Mouse (Mus musculus) CH12F3 (cell line): ENCODE data around the gene Ppp1r18.
"Not testable (repeated sequence)": the region's sequence is repeated elsewhere in the genome, so short reads cannot be mapped to it uniquely, and the experiment has no call there.

ENCODE experiments used
- in situ Hi-C: fragments of 300-500 bp; cut with MboI; formaldehyde crosslinking; loops from 2 replicates; pipeline ENCODE4 v1.14.3; 2020; ENCODE audit warnings: low sequenced_read_pairs

The Ppp1r18 gene

DNA sequence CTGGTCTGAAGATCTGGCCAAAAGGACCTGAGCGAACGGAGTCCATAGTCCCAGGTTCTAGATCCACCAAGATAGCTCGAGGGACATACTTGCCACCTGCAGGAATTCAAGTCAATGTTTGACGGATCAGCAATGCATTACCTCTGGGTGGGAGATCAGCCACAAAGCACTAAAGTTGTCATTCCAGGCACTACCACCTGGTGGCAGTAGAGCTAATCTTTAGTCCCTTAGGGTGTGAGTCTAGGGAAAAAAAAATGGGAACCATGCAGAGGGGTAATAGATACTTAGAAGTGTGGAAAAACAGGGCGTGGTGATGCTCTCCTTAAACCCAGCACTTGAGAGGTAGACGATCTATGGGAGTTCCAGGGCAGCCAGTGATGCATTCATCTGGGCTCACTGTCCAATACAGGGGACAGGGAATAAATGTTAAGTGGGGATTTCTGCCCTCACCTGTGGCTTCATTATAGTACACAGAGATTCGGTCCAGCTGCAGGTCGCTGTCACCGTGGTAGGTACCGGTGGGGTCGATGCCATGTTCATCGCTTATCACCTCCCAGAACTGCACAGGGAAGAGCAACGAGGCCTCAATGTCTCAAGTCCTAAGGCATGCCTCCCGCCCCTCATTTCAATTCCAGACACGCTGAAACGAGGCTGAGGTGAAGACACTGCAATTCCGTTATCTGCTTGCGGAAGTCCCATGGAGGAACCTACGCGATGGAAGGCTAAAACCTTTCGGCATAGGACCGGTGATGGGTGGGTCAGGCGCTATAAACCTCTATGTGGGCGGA is 29.0 kb upstream of the Ppp1r18 start:
- in situ Hi-C loops, result no loop called here

DNA sequence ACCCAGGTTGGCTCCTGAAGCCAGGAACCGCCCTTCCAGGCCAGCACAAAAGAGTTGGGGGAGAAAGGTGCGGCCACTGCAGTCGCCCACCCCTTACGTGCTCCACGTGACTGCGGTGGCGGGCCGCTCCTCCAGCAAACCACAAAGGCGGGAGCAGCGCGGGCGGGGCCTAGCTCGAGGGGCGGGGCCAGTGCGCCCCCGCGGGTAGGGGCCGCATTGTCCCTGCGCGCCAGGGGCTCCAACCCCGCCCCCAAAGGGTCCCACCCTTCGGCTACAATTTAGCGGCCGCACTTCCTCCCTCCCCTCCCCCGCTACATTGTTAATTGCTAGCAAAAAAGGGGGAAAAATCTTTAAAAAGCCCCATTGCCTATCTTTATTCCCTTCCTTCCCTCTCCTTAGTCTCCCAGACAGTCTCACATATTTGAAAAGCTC is 28.4 kb upstream of the Ppp1r18 start:
- in situ Hi-C loops, result no loop called here

DNA sequence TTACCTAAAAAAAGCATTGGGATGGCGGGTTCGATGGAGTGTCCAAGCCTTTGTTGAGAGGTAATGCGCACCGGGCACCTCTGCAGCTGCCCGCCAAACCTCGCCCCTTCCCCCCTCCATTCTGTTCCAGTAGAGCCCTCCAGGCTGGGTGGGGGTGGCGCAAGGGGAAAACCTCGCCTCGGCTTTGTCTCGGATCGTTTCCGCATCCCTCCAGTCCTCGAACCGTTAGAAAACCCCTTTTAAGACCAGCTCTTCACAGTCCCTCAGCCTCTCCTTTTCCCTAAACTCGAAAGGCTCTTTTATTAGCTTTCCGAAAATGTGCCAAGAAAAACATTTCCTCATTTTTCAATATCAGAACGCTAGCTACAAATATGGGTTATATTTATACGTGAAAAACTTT is 27.9 kb upstream of the Ppp1r18 start:
- in situ Hi-C loops, result no loop called here

DNA sequence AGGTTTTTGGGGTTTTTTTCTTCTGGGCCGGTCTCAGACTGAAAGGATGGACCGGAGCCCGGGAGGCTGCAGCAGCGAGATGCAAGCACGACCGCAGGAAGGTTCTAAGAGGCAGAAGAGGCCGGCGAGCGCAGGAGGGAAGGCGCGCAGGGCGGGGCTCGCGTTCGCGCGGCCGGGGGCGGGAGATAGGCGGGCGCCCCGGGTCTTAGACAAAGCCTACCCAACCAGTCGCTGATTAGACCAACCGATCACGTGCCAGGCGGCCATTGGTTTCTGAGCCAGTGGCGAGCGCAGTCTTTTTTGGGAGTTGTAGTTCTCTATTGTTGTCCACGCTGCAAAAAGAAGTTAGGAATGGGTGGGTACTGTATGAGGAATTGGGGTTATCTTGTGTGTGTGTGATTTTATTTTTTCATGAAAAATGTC is 27.3 kb upstream of the Ppp1r18 start, which contains the start of gene Tubb5:
Gene Tubb5 (minus strand): TSS at position 185 of the 423 bp plus-strand sequence.
- in situ Hi-C loops, result no loop called here

DNA sequence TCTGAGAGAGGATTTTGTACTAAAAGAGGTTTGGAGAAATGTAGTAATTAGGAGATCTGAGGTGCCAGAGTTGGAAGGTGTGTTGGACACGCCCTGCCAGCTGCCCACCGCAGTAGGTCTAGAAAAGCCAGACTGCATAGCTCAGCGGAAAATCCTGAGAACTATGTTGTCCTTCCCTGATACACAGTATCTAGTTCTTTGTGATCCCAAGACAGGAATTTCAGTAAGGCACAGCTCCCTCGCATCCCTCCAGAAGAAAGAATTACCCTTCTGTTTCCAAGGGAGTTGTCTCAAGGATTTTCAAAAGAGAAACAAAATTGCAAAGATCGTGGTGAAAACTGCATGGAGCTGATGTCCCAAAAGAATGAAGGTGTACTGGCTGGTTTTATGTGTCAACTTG is 26.8 kb upstream of the Ppp1r18 start:
- in situ Hi-C loops, result no loop called here

DNA sequence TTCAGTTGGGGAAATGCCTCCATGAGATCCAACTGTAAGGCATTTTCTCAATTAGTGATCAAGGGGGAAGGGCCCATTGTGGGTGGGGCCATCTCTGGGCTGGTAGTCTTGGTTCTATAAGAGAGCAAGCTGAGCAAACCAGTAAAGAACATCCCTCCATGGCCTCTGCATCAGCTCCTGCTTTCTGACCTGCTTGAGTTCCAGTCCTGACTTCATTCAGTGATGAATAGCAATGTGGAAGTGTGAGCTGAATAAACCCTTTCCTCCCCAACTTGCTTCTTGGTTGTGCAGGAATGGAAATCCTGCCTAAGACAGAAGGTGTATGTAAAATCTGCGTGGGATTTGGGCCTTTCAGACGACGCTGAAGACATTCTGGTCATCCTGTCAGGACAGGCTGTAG is 26.4 kb upstream of the Ppp1r18 start:
- in situ Hi-C loops, result not testable (repeated sequence)

DNA sequence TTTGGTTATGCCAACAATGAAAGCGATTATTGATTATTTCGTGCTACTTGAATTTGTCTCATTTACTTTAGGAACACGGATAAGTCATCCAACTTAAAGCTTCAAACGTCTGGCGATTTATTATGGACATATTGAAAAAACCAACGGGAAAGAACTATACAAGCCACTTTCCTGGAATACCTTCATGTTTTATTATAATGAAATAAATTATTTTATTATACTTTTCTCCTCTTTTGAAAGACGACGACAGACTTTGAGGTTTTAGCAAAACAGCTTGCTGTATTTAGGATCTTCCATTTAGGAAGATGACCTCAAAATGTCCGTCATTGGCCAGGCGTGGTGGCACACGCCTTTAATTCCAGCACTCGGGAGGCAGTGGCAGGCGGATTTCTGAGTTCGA is 24.8 kb upstream of the Ppp1r18 start:
- in situ Hi-C loops, result no loop called here

DNA sequence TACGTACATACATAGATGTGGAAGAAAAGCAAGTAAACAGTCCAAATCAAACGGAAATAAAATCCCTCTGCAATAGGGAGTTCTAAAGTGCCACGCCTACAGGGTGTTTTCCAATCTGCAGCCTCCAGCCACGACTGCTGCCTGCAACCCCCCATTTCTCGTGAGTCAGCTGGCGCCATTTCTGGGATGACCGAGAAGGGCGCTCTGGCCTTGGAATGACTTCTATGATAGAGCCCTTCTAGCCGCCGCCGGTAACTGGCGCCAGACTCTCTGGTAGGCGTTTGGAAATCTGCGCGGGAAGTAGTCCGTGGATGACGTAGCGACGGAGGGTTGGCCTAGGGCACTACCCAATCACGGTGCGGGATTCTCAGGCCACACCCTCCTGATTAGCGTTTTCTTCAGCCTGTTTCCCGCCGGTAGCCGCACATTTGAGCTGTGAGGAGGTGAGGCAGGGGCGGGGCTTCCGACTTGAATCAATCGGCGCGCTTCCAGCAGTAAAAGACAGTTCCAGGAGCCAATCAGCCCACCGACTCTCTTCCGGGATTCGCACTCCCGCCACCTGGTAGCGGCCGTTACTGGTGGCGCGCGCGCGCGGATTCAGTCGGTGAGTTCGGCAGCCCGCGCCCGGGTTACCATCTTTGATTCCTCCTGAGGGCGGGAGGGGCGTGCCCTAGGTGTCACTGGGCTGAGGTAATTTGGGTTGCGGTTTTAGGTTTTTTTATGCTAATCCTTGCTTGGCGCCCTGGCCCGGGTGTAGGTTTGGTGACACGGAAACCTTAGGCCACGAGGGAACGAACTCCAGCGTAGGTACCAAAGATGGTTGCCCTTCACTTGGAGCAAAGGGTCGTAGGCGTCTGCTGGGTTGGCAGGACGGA is 24.1 kb upstream of the Ppp1r18 start, which contains the start of gene Mdc1:
Gene Mdc1 (plus strand): TSS at position 440 of the 875 bp plus-strand sequence.
- in situ Hi-C loops, result no loop called here

DNA sequence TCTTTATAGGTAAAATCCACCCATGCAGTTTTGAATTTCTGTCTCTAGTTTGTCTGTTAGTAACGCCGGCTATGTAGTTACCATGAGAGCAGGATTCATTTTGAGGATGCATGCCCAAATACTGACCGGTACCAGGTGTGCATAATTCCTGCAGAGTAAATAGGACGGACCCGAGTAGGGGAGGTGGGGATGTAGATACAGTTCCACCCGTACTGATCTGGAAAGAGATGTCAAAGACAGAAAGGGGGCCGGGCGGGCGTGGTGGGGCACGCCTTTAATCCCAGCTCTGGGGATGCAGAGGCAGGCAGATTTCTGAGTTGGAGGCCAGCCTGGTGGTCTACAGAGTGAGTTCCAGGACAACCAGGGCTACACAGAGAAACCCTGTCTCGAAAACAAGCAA is 23.4 kb upstream of the Ppp1r18 start:
- in situ Hi-C loops, result no loop called here

DNA sequence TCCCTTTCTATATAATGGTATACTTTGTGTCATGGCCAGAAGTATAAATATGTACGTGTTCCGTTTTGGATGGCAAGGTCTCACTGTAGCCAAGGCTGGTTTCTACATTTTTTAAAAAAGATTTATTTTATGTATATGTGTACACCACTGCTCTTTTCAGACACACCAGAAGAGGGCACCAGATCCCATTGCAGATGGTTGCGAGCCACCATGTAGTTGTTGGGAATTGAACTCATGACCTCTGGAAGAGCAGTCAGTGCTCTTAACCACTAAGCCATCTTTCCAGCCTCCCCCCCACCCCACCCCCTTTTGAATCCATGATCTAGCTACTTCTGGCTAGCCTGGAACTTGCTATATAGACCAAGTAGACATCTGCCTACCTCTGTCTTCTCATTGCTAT is 21.9 kb upstream of the Ppp1r18 start:
- in situ Hi-C loops, result no loop called here

DNA sequence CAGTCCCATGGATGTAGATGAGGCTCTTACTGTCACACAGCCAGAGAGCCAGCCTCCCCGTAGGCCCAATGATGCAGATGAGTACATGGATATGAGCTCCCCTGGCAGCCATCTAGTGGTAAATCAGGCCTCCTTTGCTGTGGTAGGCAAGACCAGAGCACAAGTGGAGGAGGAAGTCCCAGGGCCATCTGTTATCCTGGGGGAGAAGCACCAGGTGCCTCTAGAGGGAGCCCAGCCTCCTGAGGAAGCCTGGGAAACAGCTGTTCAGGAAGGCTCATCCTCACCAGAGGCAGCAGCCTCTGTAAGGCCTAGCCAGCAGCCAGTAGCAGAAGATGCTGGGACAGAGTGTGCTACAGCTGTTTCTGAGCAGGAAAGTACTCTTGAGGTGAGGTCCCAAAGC is 17.3 kb upstream of the Ppp1r18 start:
- in situ Hi-C loops, result no loop called here

DNA sequence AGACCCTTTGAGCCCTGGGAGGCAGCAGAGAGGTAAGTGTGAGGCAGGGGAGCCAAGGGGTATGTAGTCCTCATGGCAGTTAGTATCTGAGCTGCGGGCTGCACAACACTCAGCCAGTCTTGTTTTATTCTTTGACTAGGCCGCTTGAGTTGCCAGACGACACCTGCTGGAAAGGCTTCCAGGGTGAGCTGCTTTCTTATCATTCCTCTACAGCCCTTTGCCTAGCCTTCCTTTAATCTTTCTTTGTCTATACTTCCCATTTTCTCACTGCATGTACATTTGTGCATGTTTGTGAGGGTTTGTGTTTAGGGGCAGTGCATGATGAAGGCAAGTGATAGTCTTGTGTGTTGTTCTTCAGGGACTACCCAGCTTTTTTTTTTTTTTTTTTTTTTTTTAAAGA is 14.4 kb upstream of the Ppp1r18 start:
- in situ Hi-C loops, result no loop called here

DNA sequence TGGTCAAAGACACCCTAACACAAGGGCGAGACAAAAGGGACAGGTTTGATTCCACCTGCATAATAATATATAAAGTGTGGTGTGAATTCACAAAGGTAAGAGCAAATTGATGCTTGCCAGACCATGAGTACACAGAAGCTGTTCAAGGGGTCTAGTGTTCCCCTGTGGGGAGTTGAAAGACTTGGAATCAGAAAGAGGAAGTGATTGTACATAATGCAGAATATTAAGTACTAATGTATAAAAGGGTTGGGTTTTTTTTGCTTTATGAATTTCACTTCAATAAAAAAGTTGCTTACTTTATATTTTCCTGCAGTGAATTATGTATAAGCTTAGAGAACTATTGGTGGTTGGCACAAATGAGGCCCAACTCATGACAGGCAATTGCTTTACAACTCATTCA is 6.0 kb upstream of the Ppp1r18 start:
- in situ Hi-C loops, result no loop called here

DNA sequence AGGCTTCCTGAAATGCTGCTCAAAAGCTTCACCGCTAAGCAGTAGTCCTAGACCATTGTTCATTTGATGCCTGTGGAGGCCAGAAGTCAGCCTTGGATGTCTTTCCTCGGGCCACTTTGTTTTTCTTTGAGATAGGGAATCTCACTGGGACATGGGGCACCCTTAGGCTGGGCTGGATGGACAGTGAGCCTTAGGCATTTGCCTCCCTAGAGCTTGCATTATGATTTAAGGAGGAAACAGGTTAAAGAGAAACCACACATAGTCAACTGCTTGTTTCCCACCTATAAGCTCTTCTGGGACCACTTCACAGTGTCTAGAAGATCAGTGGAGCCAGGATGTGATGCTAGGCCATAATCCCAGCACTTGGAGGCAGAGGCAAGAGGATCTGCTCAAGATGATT is 5.6 kb upstream of the Ppp1r18 start:
- in situ Hi-C loops, result no loop called here

DNA sequence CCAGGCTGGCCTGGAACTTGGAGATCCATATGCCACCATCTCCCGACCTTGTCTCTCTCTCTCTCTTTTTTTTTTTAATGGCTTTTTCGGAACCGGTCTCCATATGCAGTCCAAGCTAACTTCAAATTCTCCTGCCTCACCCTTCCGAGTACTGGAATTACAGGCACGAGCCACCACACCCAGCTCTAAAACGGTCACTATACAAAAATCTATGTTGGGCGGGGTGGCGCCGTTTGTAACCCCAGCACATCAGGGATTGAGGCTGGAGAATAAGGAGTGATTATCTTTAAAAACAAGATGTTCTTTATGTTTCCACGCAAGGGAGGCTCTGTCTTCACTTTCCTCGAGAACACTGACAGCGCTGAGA is 4.6 kb upstream of the Ppp1r18 start:
- in situ Hi-C loops, result no loop called here

DNA sequence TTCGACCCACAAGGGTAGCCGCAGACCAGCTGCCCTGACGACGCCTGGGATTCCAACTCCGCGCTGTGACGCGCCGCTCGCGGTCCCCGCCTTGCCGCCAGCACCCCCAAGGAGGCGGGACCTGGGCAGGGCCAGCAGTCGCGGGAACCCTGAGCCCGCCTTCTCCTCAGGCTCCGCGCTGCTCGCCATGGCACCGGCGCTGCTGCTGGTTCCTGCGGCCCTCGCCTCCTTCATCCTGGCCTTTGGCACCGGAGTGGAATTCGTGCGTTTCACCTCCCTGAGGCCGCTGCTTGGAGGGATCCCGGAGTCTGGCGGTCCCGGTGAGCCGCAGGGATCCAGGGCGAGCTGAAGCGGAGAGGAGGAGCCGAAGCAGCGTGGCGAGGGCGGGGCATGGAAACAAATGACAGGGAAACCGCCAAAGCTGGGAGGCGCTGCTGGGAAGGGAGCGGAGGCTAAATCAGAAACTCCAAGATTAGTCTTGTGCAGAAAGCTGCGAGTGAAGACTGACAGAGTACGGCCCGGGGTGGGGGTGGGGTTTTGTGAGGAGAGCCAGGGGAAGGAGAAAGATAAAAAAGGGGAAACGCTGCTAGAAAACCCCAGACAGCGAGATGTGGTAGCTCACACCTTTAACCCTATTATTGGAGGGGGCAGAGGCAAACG is 4.1 kb upstream of the Ppp1r18 start, which contains the start of gene Nrm:
Gene Nrm (plus strand): TSS at position 121 of the 660 bp plus-strand sequence.
- in situ Hi-C loops, result no loop called here

DNA sequence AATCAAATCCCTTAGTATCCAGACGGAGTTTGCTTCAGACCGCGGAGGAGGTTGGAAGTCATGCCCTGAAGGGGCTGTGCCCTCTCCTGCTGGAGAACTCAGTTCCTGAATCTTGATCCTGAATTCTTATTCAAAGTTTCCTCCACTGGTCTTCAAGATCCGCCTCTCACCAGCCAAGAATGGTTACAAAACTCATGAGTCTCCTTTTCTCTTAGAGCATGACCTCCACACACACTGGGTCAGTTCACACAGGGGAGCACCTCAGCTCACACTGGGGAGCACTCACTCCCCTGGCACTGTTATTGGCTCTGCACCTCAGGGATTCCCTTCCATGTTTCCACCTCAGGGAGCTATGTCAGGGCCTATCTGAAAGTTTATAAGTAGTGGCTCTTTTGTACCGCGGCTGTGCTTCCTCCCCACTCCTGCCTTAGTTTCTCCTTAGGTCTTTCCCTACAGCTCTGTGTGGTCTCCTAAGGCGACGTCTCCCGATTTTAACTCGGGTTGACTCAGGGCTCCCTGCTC is 500 bp upstream of the Ppp1r18 start:
- in situ Hi-C loops, result no loop called here

DNA sequence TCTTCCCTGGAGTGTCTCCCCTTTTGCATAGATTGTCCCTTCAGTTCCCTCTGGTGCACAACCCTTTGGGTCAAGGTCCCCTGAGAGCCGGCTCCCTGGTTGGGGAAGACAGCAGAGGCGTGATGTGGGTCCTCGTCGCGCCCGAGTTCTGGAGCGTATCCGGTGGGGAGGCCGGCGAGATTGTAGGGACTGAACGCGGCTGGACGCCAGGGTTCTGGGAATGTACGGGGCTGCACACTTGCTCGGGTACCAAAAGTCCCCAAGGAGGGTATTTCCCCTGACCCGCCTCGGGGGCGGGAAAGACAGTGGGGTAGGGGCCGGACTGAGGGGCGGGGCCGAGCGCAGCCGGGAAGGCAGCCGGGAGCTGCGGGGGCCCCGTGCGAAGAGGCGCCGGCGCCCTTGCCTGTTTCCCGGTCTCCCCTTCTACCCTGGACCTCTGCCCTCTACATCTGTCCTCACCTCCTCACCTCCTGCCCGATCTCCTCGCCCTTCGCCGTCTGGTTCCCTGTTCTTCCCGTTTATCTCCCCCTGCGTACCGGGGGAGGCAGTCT is 963 bp downstream of the Ppp1r18 start:
- in situ Hi-C loops, result no loop called here

DNA sequence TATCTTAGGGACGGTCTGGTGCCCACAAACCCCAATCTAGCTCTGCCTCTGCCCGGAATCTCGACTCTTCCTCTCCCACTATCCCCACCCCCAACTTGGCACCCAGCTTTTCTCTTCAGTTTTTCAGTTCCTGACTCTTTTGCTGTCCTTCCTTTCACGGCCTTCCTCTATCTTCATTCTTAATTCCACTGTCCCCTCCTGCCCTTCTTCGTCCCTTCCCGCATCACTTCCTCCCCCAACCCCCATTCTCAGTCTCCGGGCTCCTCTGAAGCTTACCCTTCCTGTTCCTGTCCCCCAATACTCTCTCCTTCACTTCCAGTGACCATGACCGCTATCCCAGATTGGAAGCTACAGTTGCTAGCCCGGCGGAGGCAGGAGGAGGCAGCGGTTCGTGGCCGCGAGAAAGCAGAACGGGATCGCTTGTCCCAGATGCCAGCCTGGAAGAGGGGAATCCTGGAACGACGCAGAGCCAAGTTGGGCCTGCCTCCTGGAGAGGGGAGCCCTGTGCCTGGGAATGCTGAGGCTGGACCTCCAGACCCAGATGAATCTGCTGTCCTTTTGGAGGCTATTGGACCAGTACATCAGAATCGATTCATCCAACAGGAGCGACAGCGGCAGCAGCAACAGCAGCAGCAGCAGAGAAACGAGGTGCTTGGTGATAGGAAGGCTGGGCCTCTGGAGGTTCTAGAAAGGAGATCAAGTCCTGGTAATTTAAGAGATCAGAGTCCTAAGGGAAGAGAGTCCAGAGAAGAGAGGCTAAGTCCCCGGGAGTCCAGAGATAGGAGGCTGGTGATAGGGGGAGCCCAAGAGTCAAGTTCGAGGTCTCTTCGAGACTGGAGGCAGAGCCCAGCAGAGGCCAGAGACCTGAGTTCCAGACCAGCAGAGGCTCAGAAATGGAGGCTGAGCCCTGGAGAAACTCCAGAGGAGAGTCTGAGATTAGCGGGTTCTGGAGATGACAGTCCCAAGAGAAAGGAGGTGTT is 1.8 kb downstream of the Ppp1r18 start:
- in situ Hi-C loops, result no loop called here
